Mouse (Mus musculus) E14TG2a.4 (cell line): ENCODE results near the gene Cbwd1.

Source experiments
- CTCF ChIP-seq: conservative IDR thresholded peaks from 2 replicates; pipeline ENCODE4 v1.5.1; 2014; ENCODE audit warnings: low read length
- NANOG ChIP-seq: IDR thresholded peaks from 2 replicates; pipeline ENCODE4 v1.6.1; 2014; ENCODE audit warnings: borderline replicate concordance, low read length, mixed read lengths
- POU5F1 ChIP-seq: IDR thresholded peaks from 2 replicates; pipeline ENCODE4 v1.6.1; 2014; ENCODE audit warnings: low read length, borderline replicate concordance

- no peak for TF ChIP-seq CTCF
- TF ChIP-seq POU5F1, result no peak
- TF ChIP-seq NANOG, result no peak
These were observed 16.6 kb upstream of the Cbwd1 start for GRCm38 (mm10) chr19:24977991-24978390.
